8 mouse cellular contexts compared by ENCODE assay signal in the genomic region with DNA sequence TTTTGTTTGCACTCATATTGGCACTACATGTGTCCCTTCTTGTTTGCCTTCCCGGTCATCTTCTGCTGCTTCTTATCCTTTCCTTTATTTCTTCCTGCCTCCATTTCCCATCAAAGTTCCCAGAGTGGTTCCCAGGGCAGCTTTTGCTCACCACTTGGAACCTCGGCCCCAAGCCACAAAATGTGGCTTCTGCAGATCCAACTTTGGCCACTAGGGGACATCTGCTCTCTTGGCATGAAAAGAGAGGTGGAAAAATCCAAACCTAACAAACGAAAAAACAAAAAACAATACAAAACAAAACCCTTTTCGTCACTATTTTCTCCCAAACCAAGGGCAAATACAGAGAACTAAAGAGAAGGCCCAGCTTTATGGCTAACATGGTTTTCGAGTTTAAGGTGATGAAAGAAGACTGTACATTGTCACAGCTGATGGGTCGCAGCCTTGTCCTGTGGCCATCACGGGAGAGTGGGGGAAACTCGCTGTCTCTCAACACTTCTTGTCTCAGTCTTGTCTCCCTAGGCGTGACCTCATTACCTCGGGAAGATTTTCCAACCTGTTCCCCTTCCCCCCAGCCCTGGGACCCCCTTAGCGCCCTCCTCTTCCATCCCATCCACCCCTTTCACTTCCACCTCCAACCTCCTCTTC. TPM values are rescaled to one million over a fixed set of nuclear protein-coding genes. Genes with fewer than 3 reads are reported as not detected.
DNase-seq lines count a peak whose midpoint lies in the region; ATAC-seq lines count a peak whose summit lies in the region.

No protein-coding gene starts in this region.

- H3K9me3 ChIP-seq in embryonic facial prominence, embryonic 15.5 days (replicated peaks): no peaks in the 10 kb centered on the region
- no peaks in the 10 kb centered on the region for H3K9me3 ChIP-seq in heart, embryonic 13.5 days

- H3K27me3 ChIP-seq in embryonic facial prominence, embryonic 15.5 days: no peaks in the 10 kb centered on the region
- H3K27me3 ChIP-seq in heart, embryonic 13.5 days (replicated peaks): no peaks in the 10 kb centered on the region

- H3K4me3 ChIP-seq in embryonic facial prominence, embryonic 15.5 days (replicated peaks): no peak overlapping the region
- peak overlapping the region; percentile 32 for H3K4me3 ChIP-seq in heart, embryonic 13.5 days

- H3K4me1 ChIP-seq in embryonic facial prominence, embryonic 15.5 days: 0 out of 2 replicates have a peak, but pooled peaks cover 4% of the 10 kb centered on the region
- H3K4me1 ChIP-seq in heart, embryonic 13.5 days: no peaks in the 10 kb centered on the region

- peak; percentile 58 for DNase-seq in urinary bladder, postnatal 14 days (ENCODE audit: low spot score)
- no peak for DNase-seq in urinary bladder, adult 2 months (ENCODE audit: low spot score)
- DNase-seq in adrenal gland, postnatal 36 days: peak; percentile 69 to 72
- DNase-seq in left cerebral cortex, postnatal 4 days: peak; percentile 43
- peak; percentile 18 to 31 for DNase-seq in natural killer cell, adult 2 months (ENCODE audit: low spot score in 2 of 2)
- peak; percentile 26 to 51 for DNase-seq in urinary bladder, postnatal 36 days (ENCODE audit: low spot score in 2 of 2)

- 41% methylated on average over 11 of the region's 11 CpGs for WGBS in embryonic facial prominence, embryonic 15.5 days
- 22% methylated on average over 11 of the region's 11 CpGs for WGBS in heart, embryonic 13.5 days

- H3K4me2 ChIP-seq in embryonic facial prominence, embryonic 15.5 days (replicated peaks): peak overlapping the region; percentile 21; the same call in 1 of the 2 replicates
- H3K4me2 ChIP-seq in heart, embryonic 13.5 days: peak overlapping the region; percentile 58

- H3K27ac ChIP-seq in embryonic facial prominence, embryonic 15.5 days (replicated peaks): no peak overlapping the region
- H3K27ac ChIP-seq in heart, embryonic 13.5 days (replicated peaks): no peak overlapping the region

- intact Hi-C loops in left cerebral cortex, postnatal 4 days (cut with DNase I): no loop called here

- no peak overlapping the region for H3K9ac ChIP-seq in embryonic facial prominence, embryonic 15.5 days
- H3K9ac ChIP-seq in heart, embryonic 13.5 days: peak overlapping the region; percentile 12

- H3K36me3 ChIP-seq in embryonic facial prominence, embryonic 15.5 days: no peaks in the 10 kb centered on the region
- H3K36me3 ChIP-seq in heart, embryonic 13.5 days: no peaks in the 10 kb centered on the region

- ATAC-seq in embryonic facial prominence, embryonic 15.5 days (ENCODE audit: insufficient number of reproducible peaks, low FRiP score, low TSS enrichment, low read depth): no peak
- ATAC-seq in heart, embryonic 13.5 days (ENCODE audit: extremely low read depth, insufficient number of reproducible peaks, low FRiP score, low TSS enrichment): no peak

RNA-seq across cellular contexts. Expression of a gene that starts 15.4 kb away (rescaled TPM):
- polyA plus RNA-seq in urinary bladder, adult 2 months (2012; rRNA removed): 40.2 and 41.2 TPM in 2 replicates
- total RNA-seq in adrenal gland, postnatal 36 days (2021): 10 to 100 TPM; 47.9 to 55.5 TPM
- 87.6 TPM in 2 replicates for polyA plus RNA-seq in embryonic facial prominence, embryonic 15.5 days (2015; fragmentation: Nextera tagmentation; extraction: Ambion mirVana)
- polyA plus RNA-seq in heart, embryonic 13.5 days (2015; fragmentation: Nextera tagmentation; extraction: Ambion mirVana): 78.9 and 92.6 TPM in 2 replicates
- 10 to 100 TPM; 82.9 to 87.0 TPM for total RNA-seq in left cerebral cortex, postnatal 4 days (2021)

RNA-seq across cellular contexts. Expression of a gene that starts 43.4 kb away (rescaled TPM):
- 6.6 and 8.9 TPM in 2 replicates for polyA plus RNA-seq in urinary bladder, adult 2 months (2012; rRNA removed)
- total RNA-seq in adrenal gland, postnatal 36 days (2021): 1 to 10 TPM in 1 of 2 experiments, under 1 TPM in 1; 0.76 to 1.1 TPM
- 0.99 and 1.5 TPM in 2 replicates for polyA plus RNA-seq in embryonic facial prominence, embryonic 15.5 days (2015; fragmentation: Nextera tagmentation; extraction: Ambion mirVana)
- 0.57 and 0.59 TPM in 2 replicates for polyA plus RNA-seq in heart, embryonic 13.5 days (2015; fragmentation: Nextera tagmentation; extraction: Ambion mirVana)
- total RNA-seq in left cerebral cortex, postnatal 4 days (2021): 10 to 100 TPM; 53.8 to 56.9 TPM

RNA-seq across cellular contexts. Expression of a gene that starts 57.9 kb away (rescaled TPM):
- 31.9 and 38.7 TPM in 2 replicates for polyA plus RNA-seq in urinary bladder, adult 2 months (2012; rRNA removed)
- total RNA-seq in adrenal gland, postnatal 36 days (2021): 10 to 100 TPM; 23.9 to 38.2 TPM
- 17.5 and 18.3 TPM in 2 replicates for polyA plus RNA-seq in embryonic facial prominence, embryonic 15.5 days (2015; fragmentation: Nextera tagmentation; extraction: Ambion mirVana)
- 19.4 and 20.4 TPM in 2 replicates for polyA plus RNA-seq in heart, embryonic 13.5 days (2015; fragmentation: Nextera tagmentation; extraction: Ambion mirVana)
- total RNA-seq in left cerebral cortex, postnatal 4 days (2021): 1 to 10 TPM; 5.4 to 5.9 TPM
